Mouse (Mus musculus) CD4-positive, CD25-positive, alpha-beta regulatory T cell, adult 2 months (primary cell): ENCODE measurements at regions not wholly inside any gene's neighbourhood (a gene's known extent, or its start where the extent isn't known, plus 50 kb on each side); places are given as distances from the start of the nearest gene placed in this dataset.
"Not testable (repeated sequence)": the region's sequence is repeated elsewhere in the genome, so short reads cannot be mapped to it uniquely, and the experiment has no call there.

ENCODE experiments used
- DNase-seq: peaks from one replicate; pipeline ENCODE4 v3.0.0-alpha.2; 2012; ENCODE audit warnings: low read depth, low spot score

DNA sequence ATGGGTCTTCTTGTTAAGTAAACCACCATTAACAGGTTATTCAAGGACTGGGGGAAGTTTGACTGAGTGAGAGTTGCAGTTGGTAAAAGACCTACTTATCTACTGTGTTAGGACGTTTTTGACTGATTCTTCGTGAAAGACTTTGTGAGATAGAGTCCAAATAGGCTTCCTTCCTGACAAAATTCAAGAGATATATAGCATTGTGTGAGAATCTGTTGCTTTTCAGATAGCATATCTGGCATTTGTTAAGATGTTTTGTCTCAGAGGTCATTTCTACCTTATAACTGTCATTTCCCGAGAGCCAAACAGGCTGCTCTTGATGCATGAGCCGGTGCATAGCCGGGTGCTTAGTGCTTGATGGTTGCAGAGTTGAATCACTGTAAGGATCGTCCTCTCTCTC, 214.8 kb downstream of the Pten start:
- DNase-seq, result no peak

GRCm38 (mm10) chr19:32973130-32973529, 215.8 kb downstream of the Pten start:
- DNase-seq, result no peak

DNA sequence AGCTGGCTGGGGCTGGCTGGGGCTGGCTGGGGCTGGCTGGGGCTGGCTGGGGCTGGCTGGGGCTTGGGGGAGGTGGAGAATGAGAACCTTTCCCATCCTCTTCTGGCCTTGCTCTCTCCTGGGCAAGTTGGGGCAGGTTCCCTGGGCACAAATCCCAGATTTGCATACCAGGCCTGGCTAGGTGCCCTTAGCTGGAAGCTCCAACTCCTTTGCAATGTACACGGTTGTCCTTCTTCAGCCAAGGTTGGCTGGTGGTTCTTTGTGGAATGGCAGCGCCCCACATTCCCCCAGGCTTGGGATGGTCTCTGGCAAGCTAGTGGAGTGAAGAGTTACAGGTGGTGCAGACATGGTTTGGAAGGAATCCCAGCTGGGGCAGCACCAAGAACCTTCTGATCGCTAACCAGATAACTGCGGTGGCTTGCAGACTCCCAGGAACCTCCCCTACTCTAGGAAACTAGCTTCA, 217.5 kb downstream of the Pten start:
- DNase-seq, result no peak

GRCm38 (mm10) chr19:32975303-32975702, 218.0 kb downstream of the Pten start:
- no peak for DNase-seq

GRCm38 (mm10) chr19:32976507-32976906, 219.2 kb downstream of the Pten start:
- no peak for DNase-seq

DNA sequence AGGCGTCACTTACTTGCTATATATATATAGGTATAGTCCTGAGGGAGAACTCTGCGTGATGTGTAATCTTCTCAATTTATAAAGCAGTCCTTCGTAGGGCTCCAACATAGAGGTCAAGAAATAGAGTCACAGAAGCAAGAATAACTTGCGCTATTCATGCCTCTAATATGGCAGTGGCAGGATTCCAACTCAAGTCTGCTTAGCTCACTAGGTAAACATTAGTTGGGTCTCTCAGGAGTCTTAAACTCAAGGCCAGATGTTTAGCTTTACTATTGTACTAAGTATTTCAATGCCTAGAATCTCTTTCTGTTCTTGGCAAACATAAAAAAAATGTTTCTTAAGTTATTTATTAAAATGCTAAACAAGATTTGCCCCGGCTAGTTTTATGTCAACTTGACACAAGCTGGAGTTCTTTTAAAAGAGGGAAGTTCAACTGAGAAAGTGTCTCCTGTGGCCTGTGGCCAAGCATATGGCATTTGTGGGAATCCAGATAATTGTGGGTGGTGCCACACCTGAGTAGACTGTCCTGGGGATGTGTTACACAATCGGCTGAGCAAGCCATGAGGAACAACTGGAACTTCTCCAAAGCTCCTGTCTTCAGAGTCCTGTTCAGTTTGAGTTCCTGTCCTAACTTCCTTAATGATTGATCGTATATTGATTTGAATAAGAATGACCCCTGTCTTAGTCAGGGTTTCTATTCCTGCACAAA, 220.9 kb downstream of the Pten start:
- DNase-seq, result no peak

GRCm38 (mm10) chr19:32980142-32980541, 222.8 kb downstream of the Pten start:
- no peak for DNase-seq

DNA sequence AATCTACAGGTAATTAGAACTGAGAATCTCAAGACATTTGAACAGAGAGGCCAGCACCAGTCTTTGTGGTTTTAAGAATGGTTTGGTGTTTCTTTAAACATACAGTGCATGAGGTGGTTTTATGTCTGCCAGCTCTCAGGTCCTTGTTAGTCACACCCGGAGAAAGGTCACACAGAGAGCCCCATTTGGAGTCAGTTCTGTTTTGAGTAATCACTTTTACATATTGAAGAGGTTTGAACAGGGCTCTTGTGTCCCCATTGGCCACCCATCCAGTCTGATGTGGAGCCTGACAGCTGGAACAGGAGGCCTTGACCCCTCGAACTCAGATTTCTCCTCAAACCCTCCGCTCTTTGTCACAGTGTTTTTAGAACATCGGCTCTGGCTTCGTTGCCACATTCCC, 231.4 kb downstream of the Pten start:
- DNase-seq, result peak; percentile 25

GRCm38 (mm10) chr19:32989346-32989745, 232.0 kb downstream of the Pten start:
- DNase-seq, result no peak

DNA sequence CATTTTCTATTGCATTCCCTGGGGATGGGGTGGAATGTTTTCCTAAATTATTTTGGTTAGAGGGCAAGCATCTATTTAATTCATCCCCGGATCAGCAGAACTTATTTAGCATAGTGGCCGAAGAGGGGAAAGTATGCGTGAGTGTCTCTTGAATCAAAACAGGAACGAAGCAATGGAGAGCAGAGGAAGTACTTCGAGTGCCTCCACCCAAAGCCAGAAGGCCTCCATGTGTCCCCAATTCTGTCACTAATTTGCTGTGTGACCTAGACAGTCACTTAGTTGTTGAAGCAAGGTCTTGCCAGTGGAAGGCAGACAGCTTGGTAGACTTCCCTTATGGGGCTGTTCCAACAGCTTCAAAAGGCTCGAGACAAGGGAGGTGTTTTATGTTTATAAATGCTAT, 233.3 kb downstream of the Pten start:
- DNase-seq, result no peak

- DNase-seq, result peak; percentile 44
These were observed 241.4 kb downstream of the Pten start for GRCm38 (mm10) chr19:32998576-32999170.

- no peak for DNase-seq
These were observed 250.3 kb downstream of the Pten start for GRCm38 (mm10) chr19:33007582-33007981.

DNA sequence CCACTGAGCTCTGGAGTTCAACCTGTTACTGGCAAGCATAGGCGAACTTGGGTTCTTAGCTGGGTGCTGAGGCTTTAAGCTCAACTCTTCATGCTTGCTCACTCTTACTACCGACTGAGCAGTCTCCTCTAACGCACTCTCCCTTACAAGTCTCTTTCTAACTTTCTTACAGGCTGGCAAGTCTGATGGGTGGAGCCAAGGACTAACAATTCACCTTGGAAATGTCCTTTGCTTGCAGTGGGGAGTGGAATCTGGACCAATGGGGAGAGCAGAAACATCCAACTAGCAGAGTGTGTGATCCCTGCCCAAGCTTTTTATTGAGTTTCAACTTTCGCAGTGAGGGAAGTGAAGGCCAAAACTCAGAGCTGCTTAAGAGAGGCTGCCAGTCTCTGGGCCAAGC, 250.8 kb downstream of the Pten start:
- DNase-seq, result no peak

DNA sequence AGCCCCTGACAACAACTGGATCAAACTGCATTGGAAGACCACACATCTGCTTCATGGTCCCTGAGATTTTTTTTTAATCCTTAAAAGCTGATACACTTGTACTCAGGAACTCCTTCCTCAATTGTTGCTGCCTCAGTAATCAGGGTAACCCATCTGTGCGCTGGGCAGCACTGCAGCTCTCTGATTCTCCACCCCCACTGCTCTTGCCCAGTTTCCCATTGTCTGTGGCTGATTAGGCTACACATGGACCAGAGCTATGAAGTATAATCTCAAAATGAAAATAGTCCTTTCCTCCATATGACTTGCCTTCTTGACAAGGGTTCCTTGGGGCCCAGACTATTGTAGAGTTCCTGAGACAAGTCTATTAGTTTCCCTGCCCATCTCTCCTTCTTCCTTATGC, 251.5 kb downstream of the Pten start:
- no peak for DNase-seq

GRCm38 (mm10) chr19:33010886-33011446, 253.7 kb downstream of the Pten start:
- DNase-seq, result no peak

DNA sequence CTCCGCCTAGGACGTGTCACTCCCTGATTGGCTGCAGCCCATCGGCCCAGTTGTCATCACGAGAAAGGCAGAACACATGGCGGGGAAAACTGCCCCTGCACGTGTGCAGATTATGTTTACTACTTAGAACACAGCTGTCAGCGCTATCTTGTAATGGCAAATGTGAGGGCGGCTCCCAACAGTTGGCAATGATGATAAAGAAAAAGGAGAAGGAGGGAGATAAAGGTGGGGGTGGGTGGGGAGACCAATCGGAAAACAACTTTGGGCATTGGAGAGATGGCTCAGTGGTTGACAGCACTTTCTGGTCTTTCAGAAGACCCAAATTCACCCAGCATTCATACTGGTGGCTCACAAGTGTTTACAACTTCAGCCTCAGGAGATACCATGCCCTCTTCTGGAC, 257.6 kb downstream of the Pten start:
- DNase-seq, result not testable (repeated sequence)

DNA sequence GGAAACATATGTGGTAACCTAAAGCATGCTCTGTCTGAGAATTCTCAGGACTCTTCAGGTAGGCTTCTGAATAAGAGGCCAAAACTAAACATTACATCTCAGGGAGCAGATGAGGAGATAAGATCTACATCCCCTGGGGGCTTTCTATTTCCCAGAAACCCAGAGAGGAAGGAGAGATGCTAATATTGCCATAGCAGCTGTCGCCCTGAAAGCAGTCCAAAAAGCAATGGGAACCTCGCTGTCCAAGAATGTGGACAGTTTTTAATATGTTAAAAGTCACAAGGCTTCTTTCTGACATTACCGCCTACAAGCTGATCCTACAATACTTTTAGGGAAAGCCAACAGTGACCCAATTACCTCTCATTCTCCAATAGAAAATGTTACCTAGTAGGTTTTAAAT, 263.9 kb downstream of the Pten start:
- DNase-seq, result no peak

GRCm38 (mm10) chr19:33022839-33023428, 265.6 kb downstream of the Pten start:
- DNase-seq, result no peak

DNA sequence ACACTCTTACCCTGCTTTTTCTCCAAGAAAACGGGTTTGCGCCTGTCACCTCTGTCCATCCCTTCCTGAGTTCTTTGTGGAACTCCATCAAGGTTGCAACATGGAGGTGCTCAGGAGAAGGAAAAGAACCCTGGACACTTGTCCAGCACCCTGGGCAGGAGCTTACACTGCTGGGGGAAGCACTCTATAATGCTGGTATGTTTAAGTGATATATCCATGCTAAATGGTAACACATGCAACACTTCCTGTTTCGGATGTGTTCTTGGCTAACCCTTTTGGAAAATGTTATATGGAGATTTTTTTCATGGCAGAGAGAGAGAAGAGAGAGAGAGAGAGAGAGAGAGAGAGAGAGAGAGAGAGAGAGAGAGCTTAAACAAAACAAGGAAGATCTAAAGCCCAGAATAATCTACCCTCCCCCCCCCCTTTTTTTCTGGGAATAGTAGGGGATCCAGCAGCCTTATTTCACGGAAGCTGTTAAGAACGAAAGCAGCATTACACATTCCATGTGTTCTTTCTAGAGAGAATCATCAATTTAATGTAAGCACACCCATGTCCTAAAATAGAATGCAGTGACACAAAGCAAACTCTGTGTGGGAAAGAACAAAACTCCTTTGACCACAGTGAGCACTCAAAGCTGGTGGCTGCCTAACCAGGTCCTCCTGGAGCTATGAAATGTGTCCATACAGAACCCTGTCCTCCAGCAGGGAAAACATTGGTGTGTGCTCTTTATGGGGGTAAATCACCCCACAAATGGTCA, 272.6 kb downstream of the Pten start:
- DNase-seq, result no peak

- DNase-seq, result no peak
These were observed 283.2 kb downstream of the Pten start for GRCm38 (mm10) chr19:33040512-33040911.

GRCm38 (mm10) chr19:33040991-33041390, 283.7 kb downstream of the Pten start:
- no peak for DNase-seq

DNA sequence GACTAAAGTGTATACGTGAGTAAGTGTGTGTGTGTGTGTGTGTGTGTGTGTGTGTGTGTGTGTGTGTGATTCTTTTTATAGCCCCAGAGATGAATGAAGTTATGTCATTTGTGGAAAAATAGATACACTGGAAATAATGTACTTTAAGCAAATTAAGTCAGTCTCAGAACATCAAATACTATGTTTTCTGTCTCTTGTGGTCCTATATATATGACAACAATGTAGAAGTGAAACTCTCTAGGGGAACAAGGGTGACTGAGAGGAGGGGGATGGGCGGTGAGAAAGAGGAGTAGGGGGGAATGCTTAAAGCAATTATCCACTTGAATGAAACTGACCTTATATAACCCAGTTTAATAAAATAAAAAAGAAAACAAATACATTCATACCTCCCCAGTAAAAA, 285.5 kb downstream of the Pten start:
- DNase-seq, result no peak
